Mouse (Mus musculus) liver, embryonic 15.5 days (tissue): ENCODE data around the gene Slc12a4. TPM values are rescaled to one million over a fixed set of nuclear protein-coding genes. Genes with fewer than 3 reads are reported as not detected.
A peak's percentile ranks its signal among the peaks of the same experiment; 100 is the strongest.
"Not testable (repeated sequence)": the region's sequence is repeated elsewhere in the genome, so short reads cannot be mapped to it uniquely, and the experiment has no call there.

Experiments used
- ATAC-seq: fragments of 200-750 bp; cut with Nextera tagmentation; 2 replicates; pipeline ENCODE4 v1.8.0; 2017; ENCODE audit warnings: moderate number of reproducible peaks, mild to moderate bottlenecking, moderate library complexity; ENCODE audit not compliant: insufficient read depth
- H3K27ac ChIP-seq: fragments of 300-500 bp; sonication (generic); replicated peaks from 2 replicates; pipeline ENCODE4 v1.5.1; 2015; ENCODE audit warnings: mild to moderate bottlenecking, inconsistent platforms
- H3K27me3 ChIP-seq: fragments of 300-500 bp; sonication (generic); 2 replicates; pipeline ENCODE4 v1.6.1; 2015; ENCODE audit warnings: mild to moderate bottlenecking, inconsistent platforms
- H3K36me3 ChIP-seq: fragments of 300-500 bp; sonication (generic); replicated peaks from 2 replicates; pipeline ENCODE4 v1.6.1; 2015; ENCODE audit warnings: moderate library complexity, mild to moderate bottlenecking, inconsistent platforms
- H3K4me1 ChIP-seq: fragments of 300-500 bp; sonication (generic); replicated peaks from 2 replicates; pipeline ENCODE4 v1.6.1; 2015; ENCODE audit warnings: inconsistent platforms
- H3K4me2 ChIP-seq: fragments of 300-500 bp; sonication (generic); 2 replicates; pipeline ENCODE4 v1.6.1; 2015; ENCODE audit warnings: moderate library complexity, mild to moderate bottlenecking, inconsistent platforms
- H3K4me3 ChIP-seq: fragments of 300-500 bp; sonication (generic); replicated peaks from 2 replicates; pipeline ENCODE4 v1.5.1; 2015; ENCODE audit warnings: mild to moderate bottlenecking, inconsistent platforms
- H3K9ac ChIP-seq: fragments of 300-500 bp; sonication (generic); 2 replicates; pipeline ENCODE4 v1.6.1; 2015; ENCODE audit warnings: moderate library complexity, mild to moderate bottlenecking, inconsistent platforms
- H3K9me3 ChIP-seq: fragments of 300-500 bp; sonication (generic); replicated peaks from 2 replicates; pipeline ENCODE4 v1.6.1; 2016; ENCODE audit warnings: inconsistent platforms
- WGBS: fragments of 180-500 bp; shearing (Covaris S2); methylation state at CpG from one replicate; pipeline ENCODE4 v1.1.7; 2015; ENCODE audit warnings: mixed read lengths; ENCODE audit not compliant: insufficient replicate concordance; 5-methylcytosine and 5-hydroxymethylcytosine counted together
- polyA plus RNA-seq: library from polyadenylated mRNA; unstranded; fragments of >200 nt; fragmentation: Nextera tagmentation; extraction: Ambion mirVana; gene quantifications from 2 replicates; pipeline ENCODE4 v1.2.1, GENCODE M21; 2015

The Slc12a4 gene
- 10.6 and 11.9 TPM in 2 replicates for polyA plus RNA-seq

DNA sequence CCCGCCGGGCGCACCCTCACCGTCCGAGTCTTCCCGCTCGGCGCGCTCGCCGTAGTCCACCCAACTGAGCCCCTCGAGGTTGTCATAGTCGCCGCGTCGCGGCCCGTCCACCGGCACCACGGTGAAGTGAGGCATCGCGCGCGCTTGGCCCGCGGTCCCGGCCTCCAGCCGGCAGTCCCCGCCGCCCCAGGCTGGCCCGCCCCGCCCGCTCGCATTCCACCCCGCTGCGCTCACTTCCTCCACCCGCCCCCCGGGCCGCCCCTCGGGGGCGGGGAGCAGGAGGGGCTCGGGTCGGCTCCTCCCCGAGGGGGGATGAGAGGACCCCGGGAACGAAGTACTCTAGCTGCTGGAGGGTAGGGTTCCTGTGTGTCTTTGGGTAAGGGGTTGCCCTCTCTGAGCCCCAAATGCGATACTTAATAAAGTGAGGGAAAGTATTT lies at the start of gene Slc12a4:
TSS of gene Slc12a4 (minus strand) at position 193 of the 437 bp plus-strand sequence.
- Histone ChIP-seq H3K4me1 (peaks cover 77% of the 10 kb centered on the region), H3K27ac (peak within 1 kb of the TSS; percentile 93), H3K4me3 (peak within 1 kb of the TSS; percentile 77), H3K9ac (peak within 1 kb of the TSS; percentile 75), H3K27me3 (no peaks in the 10 kb centered on the region), H3K9me3 (no peaks in the 10 kb centered on the region), H3K4me2 (peak within 1 kb of the TSS; percentile 97), H3K36me3 (no peaks in the 10 kb centered on the region)
- 1% methylated on average over 47 of the region's 47 CpGs for WGBS
- ATAC-seq: peak; percentile 74

DNA sequence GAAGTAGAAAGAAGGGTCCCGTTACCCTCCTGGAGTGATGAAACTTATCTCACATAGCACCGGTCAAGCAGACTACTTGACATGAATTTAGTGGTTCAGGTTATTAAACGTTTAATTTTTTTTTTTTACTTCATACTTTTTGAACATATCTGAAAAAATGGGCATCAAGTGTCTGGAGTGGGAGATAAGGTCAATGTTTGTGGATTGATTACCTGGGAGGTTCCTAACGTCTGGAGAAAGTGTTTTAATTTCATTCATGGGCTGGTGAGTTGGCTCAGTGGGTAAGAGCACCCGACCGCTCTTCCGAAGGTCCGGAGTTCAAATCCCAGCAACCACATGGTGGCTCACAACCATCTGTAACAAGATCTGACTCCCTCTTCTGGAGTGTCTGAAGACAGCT lies 46.3 kb upstream of the Slc12a4 start:
- Histone ChIP-seq H3K27ac (peak overlapping the region; percentile 86), H3K4me2 (peak overlapping the region; percentile 98), H3K4me3 (peak overlapping the region; percentile 76), H3K9ac (peak overlapping the region; percentile 85; the same call in 1 of the 2 replicates), H3K4me1 (peaks cover 66% of the 10 kb centered on the region)
- not testable (repeated sequence) for ATAC-seq, H3K27me3 ChIP-seq, H3K36me3 ChIP-seq, H3K9me3 ChIP-seq
- WGBS: 37% methylated on average over 8 of the region's 8 CpGs

DNA sequence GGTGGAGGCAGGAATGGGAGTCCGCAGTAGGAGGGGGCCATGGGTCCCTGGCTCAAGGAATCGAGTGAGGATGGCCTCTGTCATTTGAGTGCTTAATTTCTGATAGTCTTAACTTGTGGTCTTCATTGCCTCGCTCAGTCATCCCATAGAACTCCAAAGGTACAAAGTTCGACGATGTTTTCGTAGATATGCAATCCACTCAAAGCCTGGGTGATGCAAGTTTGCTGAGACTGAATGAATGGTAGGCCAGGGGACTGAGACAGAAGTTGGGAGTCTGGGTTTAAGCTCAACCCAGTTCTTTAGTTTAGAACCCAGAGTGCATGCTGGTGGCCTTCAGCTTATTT lies 45.7 kb upstream of the Slc12a4 start, which contains the start of gene Ddx28:
TSS of gene Ddx28 (minus strand) at position 240 of the 344 bp plus-strand sequence.
- Histone ChIP-seq H3K4me3 (peak within 1 kb of the TSS; percentile 76), H3K27me3 (no peaks in the 10 kb centered on the region), H3K4me1 (peaks cover 65% of the 10 kb centered on the region), H3K27ac (peak within 1 kb of the TSS; percentile 86), H3K36me3 (0 out of 2 replicates have a peak, but pooled peaks cover 9% of the 10 kb centered on the region), H3K4me2 (peak within 1 kb of the TSS; percentile 98), H3K9me3 (no peaks in the 10 kb centered on the region), H3K9ac (peak within 1 kb of the TSS; percentile 85)
- WGBS: 0% methylated on average over 6 of the region's 6 CpGs
- peak; percentile 47 for ATAC-seq

DNA sequence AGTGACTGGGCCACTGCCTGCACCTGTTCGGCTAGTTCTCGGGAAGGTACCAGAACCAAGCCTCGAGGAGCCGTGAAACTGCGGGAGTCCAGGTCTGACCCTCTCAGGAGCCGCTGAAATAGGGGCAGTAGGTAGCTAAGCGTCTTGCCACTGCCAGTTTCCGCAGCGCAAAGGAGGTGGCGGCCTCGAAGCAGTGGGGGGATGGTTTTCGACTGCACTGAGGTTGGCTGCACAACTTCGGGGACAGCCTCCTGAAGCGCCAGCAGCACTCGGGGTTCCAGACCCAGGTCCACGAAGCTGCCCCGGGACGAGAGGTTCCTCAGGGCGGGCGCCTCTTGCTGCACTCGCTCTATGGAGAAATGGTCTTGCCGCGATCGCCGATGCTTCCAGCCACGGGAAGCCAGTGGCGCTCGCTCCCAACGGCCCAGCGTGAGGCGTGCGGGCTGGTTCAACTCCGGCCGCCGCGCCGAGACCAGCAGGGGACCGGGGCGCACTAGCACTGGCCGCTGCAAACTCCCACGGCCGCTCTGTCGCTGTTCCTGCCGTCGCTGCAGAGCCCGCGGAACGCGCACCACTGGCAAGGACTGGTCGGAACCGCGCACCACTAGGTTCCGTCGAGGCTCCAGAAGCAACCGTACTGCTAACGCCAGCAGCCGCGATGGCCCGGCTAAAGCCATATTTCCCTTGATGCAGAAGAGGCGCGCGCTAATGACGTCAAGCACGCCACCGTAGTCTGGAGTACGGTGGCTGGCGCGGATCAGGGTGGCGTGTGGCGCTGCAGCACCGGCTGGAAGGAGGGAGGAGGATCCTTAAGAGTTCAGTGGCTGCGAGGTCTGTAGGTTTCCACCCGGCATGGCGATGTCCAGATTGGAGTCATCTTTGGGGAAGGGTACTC lies 45.1 kb upstream of the Slc12a4 start:
- under 1% methylated on average over 74 of the region's 74 CpGs for WGBS
- H3K4me2 ChIP-seq: peak overlapping the region; percentile 98
- peak; percentile 90 for ATAC-seq
- H3K4me3 ChIP-seq: peak overlapping the region; percentile 76
- H3K9me3 ChIP-seq: no peaks in the 10 kb centered on the region
- peak overlapping the region; percentile 86 for H3K27ac ChIP-seq
- H3K9ac ChIP-seq: peak overlapping the region; percentile 85
- H3K27me3 ChIP-seq: no peaks in the 10 kb centered on the region
- H3K4me1 ChIP-seq: peaks cover 58% of the 10 kb centered on the region
- 0 out of 2 replicates have a peak, but pooled peaks cover 4% of the 10 kb centered on the region for H3K36me3 ChIP-seq

DNA sequence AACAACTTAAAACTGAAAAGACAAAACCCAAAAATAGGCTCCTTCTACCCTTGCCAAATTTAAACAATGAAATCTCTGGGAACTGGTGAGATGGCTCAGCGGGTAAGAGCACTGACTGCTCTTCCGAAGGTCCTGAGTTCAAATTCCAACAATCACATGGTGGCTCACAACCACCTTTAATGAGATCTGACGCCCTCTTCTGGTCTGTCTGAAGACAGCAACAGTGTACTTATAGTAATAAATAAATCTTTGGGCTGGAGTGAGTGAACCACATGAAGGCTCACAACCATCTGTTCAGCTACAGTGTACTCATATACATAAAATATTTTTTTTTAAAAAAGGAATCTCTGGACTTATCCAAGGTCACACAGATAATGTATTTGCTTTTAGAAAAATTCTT lies 42.0 kb upstream of the Slc12a4 start:
- WGBS: 53% methylated on average over 3 of the region's 3 CpGs
- H3K36me3 ChIP-seq, H3K4me3 ChIP-seq, H3K4me2 ChIP-seq, H3K27me3 ChIP-seq, ATAC-seq, H3K27ac ChIP-seq, H3K9me3 ChIP-seq, H3K9ac ChIP-seq: not testable (repeated sequence)
- H3K4me1 ChIP-seq: peaks cover 45% of the 10 kb centered on the region

DNA sequence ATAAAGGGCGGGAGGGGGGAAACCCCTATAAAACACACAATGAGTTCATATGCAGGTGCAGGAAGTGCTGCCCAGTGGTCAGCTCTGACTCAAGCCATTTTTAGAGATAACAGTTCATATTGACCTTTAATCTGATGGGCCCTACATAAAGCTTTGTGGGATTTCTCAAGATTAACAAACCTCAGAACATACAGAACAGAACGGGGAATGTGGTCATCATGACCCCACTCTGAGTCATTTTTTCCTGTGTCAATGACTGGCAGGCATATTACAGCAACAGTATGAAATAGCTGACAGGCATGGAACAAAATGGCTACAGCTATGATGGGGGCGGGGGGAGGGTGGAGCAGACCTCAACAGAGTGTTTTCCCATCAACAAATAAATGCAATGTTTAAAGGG lies 41.2 kb upstream of the Slc12a4 start:
- 56% methylated on average over 3 of the region's 3 CpGs for WGBS
- Histone ChIP-seq H3K36me3 (no peaks in the 10 kb centered on the region), H3K9me3 (no peaks in the 10 kb centered on the region), H3K4me1 (peaks cover 40% of the 10 kb centered on the region), H3K27ac (no peak overlapping the region), H3K9ac (no peak overlapping the region), H3K4me3 (no peak overlapping the region), H3K27me3 (no peaks in the 10 kb centered on the region), H3K4me2 (no peak overlapping the region)
- no peak for ATAC-seq

DNA sequence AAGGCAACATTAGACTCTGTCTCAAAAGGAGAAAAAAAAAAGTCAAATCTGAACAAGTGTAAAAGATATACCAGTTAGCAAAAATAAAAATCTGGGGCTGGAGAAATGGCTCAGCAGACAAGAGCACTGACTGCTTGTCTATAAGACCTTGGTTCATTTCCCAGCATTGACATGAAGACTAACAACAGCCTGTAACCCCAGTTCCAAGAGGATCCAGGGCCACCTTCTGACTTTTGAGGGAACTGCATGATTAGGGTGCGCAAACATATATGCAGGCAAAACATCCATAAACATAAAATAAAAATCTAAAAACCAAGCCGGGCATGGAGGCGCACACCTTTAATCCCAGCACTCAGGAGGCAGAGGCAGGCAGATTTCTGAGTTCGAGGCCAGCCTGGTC lies 40.5 kb upstream of the Slc12a4 start:
- H3K4me1 ChIP-seq: peaks cover 33% of the 10 kb centered on the region
- no peak for ATAC-seq
- no peak overlapping the region for H3K4me3 ChIP-seq
- H3K9ac ChIP-seq: no peak overlapping the region
- H3K4me2 ChIP-seq: no peak overlapping the region
- H3K27me3 ChIP-seq: no peaks in the 10 kb centered on the region
- no peak overlapping the region for H3K27ac ChIP-seq
- H3K36me3 ChIP-seq: no peaks in the 10 kb centered on the region
- H3K9me3 ChIP-seq: no peaks in the 10 kb centered on the region
- 78% methylated on average over 4 of the region's 4 CpGs for WGBS

DNA sequence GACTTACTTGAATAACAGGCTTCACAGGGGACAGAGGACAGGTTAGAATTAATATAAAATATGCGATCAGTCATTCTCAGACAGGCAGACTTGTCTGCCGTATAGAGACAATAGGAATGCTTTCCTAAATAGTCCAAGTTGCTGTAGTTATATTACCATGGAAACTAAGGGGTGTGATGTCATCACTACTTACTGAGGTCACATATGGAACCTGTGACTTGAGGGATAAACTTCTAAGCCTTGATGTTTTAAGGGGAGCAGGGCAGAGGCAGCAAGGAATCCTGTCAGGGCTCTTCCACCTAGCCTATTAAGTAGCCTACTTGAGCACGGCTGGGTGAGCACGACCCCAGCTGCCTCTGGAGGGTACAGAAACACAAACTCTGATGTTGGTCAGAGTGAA lies 40.0 kb upstream of the Slc12a4 start, which contains the start of gene Dpep2nb:
TSS of gene Dpep2nb (minus strand) at position 101 of the 400 bp plus-strand sequence.
- Histone ChIP-seq H3K4me3 (no peak within 1 kb of the TSS), H3K4me1 (peaks cover 32% of the 10 kb centered on the region), H3K9ac (no peak within 1 kb of the TSS), H3K27me3 (no peaks in the 10 kb centered on the region), H3K27ac (no peak within 1 kb of the TSS), H3K36me3 (no peaks in the 10 kb centered on the region), H3K4me2 (no peak within 1 kb of the TSS), H3K9me3 (no peaks in the 10 kb centered on the region)
- 72% methylated on average over 4 of the region's 4 CpGs for WGBS
- no peak for ATAC-seq

DNA sequence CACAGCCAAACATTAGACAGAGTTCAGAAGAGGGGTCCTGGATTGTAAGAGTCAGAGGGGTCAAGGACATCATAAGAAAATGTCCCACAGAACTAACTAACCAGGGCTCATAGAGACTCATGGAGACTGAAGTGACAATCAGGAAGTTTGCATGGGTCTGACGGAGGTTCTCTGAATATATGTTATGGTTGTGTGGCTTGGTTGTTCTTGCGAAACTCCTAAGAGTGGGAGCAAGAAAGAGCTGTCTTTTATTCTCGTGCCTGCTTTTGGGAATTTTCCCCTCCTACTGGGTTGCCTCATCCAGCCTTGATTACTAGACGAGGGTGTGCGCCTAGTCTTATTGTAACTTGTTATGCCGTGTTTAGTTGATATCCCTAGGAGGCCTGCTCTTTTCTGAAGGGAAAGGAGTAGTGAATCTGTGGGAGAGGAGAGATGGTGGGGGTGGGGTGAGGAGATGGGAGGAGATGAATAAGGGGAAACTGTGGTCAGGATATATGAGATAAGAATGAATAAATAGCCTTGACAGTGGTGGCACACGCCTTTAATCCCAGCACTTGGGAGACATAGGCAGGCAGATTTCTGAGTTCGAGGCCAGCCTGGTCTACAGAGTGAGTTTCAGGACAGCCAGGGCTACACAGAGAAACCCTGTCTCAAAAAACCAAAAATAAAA lies 38.8 kb upstream of the Slc12a4 start:
- ATAC-seq: no peak
- Histone ChIP-seq H3K4me2 (no peak overlapping the region), H3K27ac (no peak overlapping the region), H3K9me3 (no peaks in the 10 kb centered on the region), H3K9ac (no peak overlapping the region), H3K4me1 (peaks cover 20% of the 10 kb centered on the region), H3K27me3 (no peaks in the 10 kb centered on the region), H3K4me3 (no peak overlapping the region), H3K36me3 (no peaks in the 10 kb centered on the region)
- 47% methylated on average over 8 of the region's 8 CpGs for WGBS

DNA sequence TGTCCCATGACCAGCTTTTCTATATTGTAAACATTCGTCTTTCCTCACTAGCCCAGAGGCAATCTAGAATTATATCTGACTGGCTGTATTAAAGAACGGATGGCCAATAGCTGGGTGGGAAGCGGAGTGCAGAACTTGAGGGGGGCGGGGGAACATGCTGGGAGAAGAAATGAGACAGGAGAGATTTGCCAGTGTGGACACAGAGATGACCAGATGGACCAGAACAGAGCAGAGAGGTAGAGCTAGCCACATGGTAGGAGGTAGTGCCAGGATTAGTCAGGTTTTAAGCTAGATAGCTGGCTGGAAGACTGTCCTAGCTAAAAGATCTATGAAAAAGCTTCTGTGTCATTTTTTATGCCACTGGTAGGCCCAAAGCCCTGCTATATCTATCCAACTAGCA lies 36.0 kb upstream of the Slc12a4 start:
- Histone ChIP-seq H3K27ac (no peak overlapping the region), H3K27me3 (no peaks in the 10 kb centered on the region), H3K4me1 (peaks cover 16% of the 10 kb centered on the region), H3K4me3 (no peak overlapping the region), H3K9me3 (no peaks in the 10 kb centered on the region), H3K36me3 (no peaks in the 10 kb centered on the region), H3K4me2 (no peak overlapping the region), H3K9ac (no peak overlapping the region)
- ATAC-seq: no peak
- 68% methylated on average over 4 of the region's 4 CpGs for WGBS

DNA sequence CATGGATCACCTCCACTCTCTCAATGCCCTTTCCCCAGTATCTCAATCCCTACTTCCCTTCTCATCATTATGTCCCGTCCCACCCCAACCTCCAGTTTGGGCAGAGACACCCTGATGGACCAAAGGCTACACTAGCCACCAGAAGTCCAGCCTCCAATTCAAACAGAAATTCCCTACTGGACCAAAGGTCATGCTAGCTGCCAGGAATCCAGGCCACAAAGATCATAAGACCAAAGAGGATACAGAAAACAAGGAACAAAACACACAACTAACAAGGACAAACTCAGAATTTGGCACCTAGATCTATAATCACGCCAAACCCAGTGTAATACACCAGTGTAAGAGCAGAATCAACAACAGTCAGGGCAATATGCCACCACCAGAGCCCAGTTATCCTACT lies 33.1 kb upstream of the Slc12a4 start:
- 41% methylated on average over 2 of the region's 2 CpGs for WGBS
- H3K4me1 ChIP-seq: peaks cover 26% of the 10 kb centered on the region
- no peak overlapping the region for H3K4me3 ChIP-seq
- no peaks in the 10 kb centered on the region for H3K27me3 ChIP-seq
- H3K36me3 ChIP-seq: no peaks in the 10 kb centered on the region
- H3K4me2 ChIP-seq: no peak overlapping the region
- no peaks in the 10 kb centered on the region for H3K9me3 ChIP-seq
- H3K9ac ChIP-seq: no peak overlapping the region
- peak; percentile 58; the same call in 1 of the 2 replicates for ATAC-seq
- H3K27ac ChIP-seq: peak overlapping the region; percentile 45
